Mouse (Mus musculus) liver, embryonic 14.5 days (tissue): ENCODE results near the gene Sh3glb1. TPM values are rescaled to one million over a fixed set of nuclear protein-coding genes. Genes with fewer than 3 reads are reported as not detected.

Experiments used
- ATAC-seq: fragments of 200-750 bp; cut with Nextera tagmentation; 2 replicates; pipeline ENCODE4 v1.8.0; 2017; ENCODE audit warnings: moderate number of reproducible peaks, mild to moderate bottlenecking, moderate library complexity; ENCODE audit not compliant: insufficient read depth
- DNase-seq, 3 experiments: peaks; one replicate each; pipeline ENCODE4 v3.0.0-alpha.2; 2012 to 2013; ENCODE audit warnings: low read depth in 3 of 3, low spot score in 3 of 3
- H3K27ac ChIP-seq: fragments of 300-500 bp; sonication (generic); 2 replicates; pipeline ENCODE4 v1.5.1; 2014; ENCODE audit warnings: moderate library complexity, mild to moderate bottlenecking, control low read depth, inconsistent platforms
- H3K27me3 ChIP-seq: fragments of 300-500 bp; sonication (generic); 2 replicates; pipeline ENCODE4 v1.6.1; 2014; ENCODE audit warnings: mild to moderate bottlenecking, low read length, moderate library complexity; ENCODE audit not compliant: control insufficient read depth, insufficient read depth
- H3K36me3 ChIP-seq: fragments of 300-500 bp; sonication (generic); replicated peaks from 2 replicates; pipeline ENCODE4 v1.6.1; 2014; ENCODE audit warnings: low read depth; ENCODE audit not compliant: control insufficient read depth, insufficient read depth
- H3K4me1 ChIP-seq, 2 experiments: fragments of 200-500 bp in 1 of 2; fragments of 300-500 bp in 1 of 2; sonication (generic) in 1 of 2; replicated peaks; 2 replicates each; pipeline ENCODE4 v1.6.1; 2012 to 2014; ENCODE audit warnings: antibody characterized with exemption in 1 of 2, inconsistent platforms in 1 of 2, low read length in 1 of 2; ENCODE audit not compliant: control insufficient read depth in 2 of 2, insufficient read depth in 2 of 2
- H3K4me2 ChIP-seq: fragments of 300-500 bp; sonication (generic); 2 replicates; pipeline ENCODE4 v1.6.1; 2014; ENCODE audit warnings: low read depth, mild to moderate bottlenecking, control low read depth, moderate library complexity
- H3K4me3 ChIP-seq, 2 experiments: fragments of 200-500 bp in 1 of 2; fragments of 300-500 bp in 1 of 2; sonication (generic) in 1 of 2; 2 replicates each; pipeline ENCODE4 v1.5.1; 2012 to 2014; ENCODE audit warnings: low read depth in 2 of 2, low read length in 2 of 2, mild to moderate bottlenecking in 2 of 2, control low read depth in 1 of 2, inconsistent platforms in 1 of 2, moderate library complexity in 1 of 2; ENCODE audit not compliant: insufficient read depth in 1 of 2
- H3K9ac ChIP-seq: fragments of 300-500 bp; sonication (generic); replicated peaks from 2 replicates; pipeline ENCODE4 v1.6.1; 2014; ENCODE audit warnings: mild to moderate bottlenecking, control low read depth, moderate library complexity
- H3K9me3 ChIP-seq: fragments of 300-500 bp; sonication (generic); 2 replicates; pipeline ENCODE4 v1.6.1; 2016; ENCODE audit warnings: low read length, mixed read lengths; ENCODE audit not compliant: control insufficient read depth
- CTCF ChIP-seq: IDR thresholded peaks from 2 replicates; pipeline ENCODE4 v1.5.1; 2016; ENCODE audit warnings: antibody characterized with exemption, low read depth, control low read depth
- EP300 ChIP-seq: IDR thresholded peaks from 2 replicates; pipeline ENCODE4 v1.6.1; 2016; ENCODE audit warnings: antibody characterized with exemption, low read depth
- WGBS: fragments of 180-500 bp; shearing (Covaris S2); extraction: QIAGEN DNeasy Blood & Tissue Kit; methylation state at CpG from one replicate; pipeline ENCODE4 v1.1.7; 2014; ENCODE audit not compliant: insufficient replicate concordance; 5-methylcytosine and 5-hydroxymethylcytosine counted together
- polyA plus RNA-seq, 2 experiments: library from polyadenylated mRNA; depleted of rRNA in 1 of 2; stranded (reverse) in 1 of 2; unstranded in 1 of 2; fragments of >200 nt; fragmentation: Nextera tagmentation in 1 of 2; extraction: Ambion mirVana in 1 of 2; gene quantifications; 2 replicates each; pipeline versions ENCODE4 v1.2.1 to v1.2.3; 2012 to 2014

Sh3glb1 gene
- polyA plus RNA-seq, 2 experiments, result 11.7 to 74.4 TPM

- no peak for ATAC-seq
- WGBS, result 67% methylated on average over 6 of the region's 6 CpGs
- H3K9me3 ChIP-seq, result no peaks in the 10 kb centered on the region
Observed at GRCm38 (mm10) chr3:144677751-144678150, 42.4 kb downstream of the Sh3glb1 start.

GRCm38 (mm10) chr3:144676249-144676648 is 43.9 kb downstream of the Sh3glb1 start:
- Histone ChIP-seq H3K9ac (no peak overlapping the region), H3K4me2 (no peak overlapping the region), H3K4me3 (no peak overlapping the region), H3K27ac (no peak overlapping the region), H3K36me3 (no peaks in the 10 kb centered on the region), H3K27me3 (no peaks in the 10 kb centered on the region), H3K9me3 (no peaks in the 10 kb centered on the region), H3K4me1 (peaks cover 33 to 34% of the 10 kb centered on the region in 2 experiments)
- TF ChIP-seq EP300 (no peak), CTCF (no peak)
- WGBS, result 86% methylated on average over 9 of the region's 9 CpGs
- DNase-seq (no peak), ATAC-seq (no peak)

More at GRCm38 (mm10) chr3:144677751-144678150, 42.4 kb downstream of the Sh3glb1 start:
- no peaks in the 10 kb centered on the region for H3K27me3 ChIP-seq
- no peak overlapping the region for H3K4me3 ChIP-seq
- H3K27ac ChIP-seq, result no peak overlapping the region
- no peak for DNase-seq
- no peaks in the 10 kb centered on the region for H3K36me3 ChIP-seq
- H3K4me1 ChIP-seq, result peaks cover 36 to 37% of the 10 kb centered on the region in 2 experiments
- no peak overlapping the region for H3K4me2 ChIP-seq
- H3K9ac ChIP-seq, result no peak overlapping the region
- TF ChIP-seq CTCF, result no peak
- TF ChIP-seq EP300, result no peak

GRCm38 (mm10) chr3:144672016-144672415 is 48.1 kb downstream of the Sh3glb1 start:
- 39% methylated on average over 8 of the region's 8 CpGs for WGBS
- TF ChIP-seq CTCF (no peak), EP300 (no peak)
- peak overlapping the region; percentile 77 for H3K4me2 ChIP-seq
- DNase-seq (no peak), ATAC-seq (no peak)
- peaks cover 56 to 59% of the 10 kb centered on the region in 2 experiments for H3K4me1 ChIP-seq
- H3K36me3 ChIP-seq, result no peaks in the 10 kb centered on the region
- peak overlapping the region; percentile 99 for H3K27ac ChIP-seq
- H3K9ac ChIP-seq, result peak overlapping the region; percentile 74
- no peaks in the 10 kb centered on the region for H3K9me3 ChIP-seq
- no peak overlapping the region for H3K4me3 ChIP-seq
- no peaks in the 10 kb centered on the region for H3K27me3 ChIP-seq

GRCm38 (mm10) chr3:144669944-144670874 is 49.9 kb downstream of the Sh3glb1 start:
- H3K27ac ChIP-seq, result peak overlapping the region; percentile 99
- peak overlapping the region; percentile 77 for H3K4me2 ChIP-seq
- peak overlapping the region; percentile 74 for H3K9ac ChIP-seq
- peak overlapping the region; percentile 10 to 34; a peak in 3 of 4 replicates for H3K4me3 ChIP-seq
- H3K36me3 ChIP-seq, result no peaks in the 10 kb centered on the region
- WGBS, result 17% methylated on average over 14 of the region's 14 CpGs
- DNase-seq (peak; percentile 94 to 96 (median 95)), ATAC-seq (peak; percentile 97)
- H3K27me3 ChIP-seq, result no peaks in the 10 kb centered on the region
- H3K9me3 ChIP-seq, result no peaks in the 10 kb centered on the region
- TF ChIP-seq CTCF, result no peak
- peak; percentile 95 for TF ChIP-seq EP300
- peaks cover 53 to 56% of the 10 kb centered on the region in 2 experiments for H3K4me1 ChIP-seq

- Histone ChIP-seq H3K4me1 (peaks cover 52 to 59% of the 10 kb centered on the region in 2 experiments), H3K36me3 (no peaks in the 10 kb centered on the region), H3K27me3 (no peaks in the 10 kb centered on the region), H3K4me2 (peak overlapping the region; percentile 77), H3K9me3 (no peaks in the 10 kb centered on the region), H3K9ac (peak overlapping the region; percentile 62), H3K4me3 (no peak overlapping the region; a peak in 1 of 4 replicates), H3K27ac (peak overlapping the region; percentile 99)
- DNase-seq, result peak in 1 of 3 experiments; percentile 69
- whole genome bisulfite sequencing, result 24% methylated on average over 11 of the region's 11 CpGs
- TF ChIP-seq CTCF (no peak), EP300 (no peak; the same call in 1 of the 2 replicates)
- ATAC-seq, result peak; percentile 13; the same call in 1 of the 2 replicates
Observed at GRCm38 (mm10) chr3:144669457-144669864, 50.7 kb downstream of the Sh3glb1 start.
